Mouse (Mus musculus): ENCODE measurements around the gene Fem1a.

The Fem1a gene

DNA sequence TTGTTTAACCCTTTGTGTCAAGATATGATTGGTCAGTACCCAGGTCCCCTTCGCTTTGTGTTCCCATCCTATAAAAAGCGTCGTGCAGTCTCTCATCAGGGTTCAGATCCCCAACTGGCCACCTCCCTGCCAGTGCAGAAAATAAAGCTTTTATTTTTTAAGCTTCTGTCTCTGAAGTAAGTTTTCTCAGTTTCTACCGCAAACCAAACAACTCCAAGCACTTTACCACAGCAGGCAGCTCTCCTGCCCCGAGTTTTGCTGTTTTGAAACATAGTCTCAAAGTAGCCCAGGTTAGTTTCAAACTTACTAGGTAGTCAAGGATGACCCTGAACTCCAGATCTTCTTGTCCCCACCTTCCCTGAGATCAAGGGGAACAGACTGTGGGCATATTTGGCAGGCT lies 21.7 kb downstream of the Fem1a start:
- no peak for DNase-seq (ENCODE audit: low spot score in 2 of 2)

- DNase-seq (ENCODE audit: low spot score in 2 of 2) = no peak
Observed at GRCm38 (mm10) chr17:56279481-56280155, 23.0 kb downstream of the Fem1a start.

DNA sequence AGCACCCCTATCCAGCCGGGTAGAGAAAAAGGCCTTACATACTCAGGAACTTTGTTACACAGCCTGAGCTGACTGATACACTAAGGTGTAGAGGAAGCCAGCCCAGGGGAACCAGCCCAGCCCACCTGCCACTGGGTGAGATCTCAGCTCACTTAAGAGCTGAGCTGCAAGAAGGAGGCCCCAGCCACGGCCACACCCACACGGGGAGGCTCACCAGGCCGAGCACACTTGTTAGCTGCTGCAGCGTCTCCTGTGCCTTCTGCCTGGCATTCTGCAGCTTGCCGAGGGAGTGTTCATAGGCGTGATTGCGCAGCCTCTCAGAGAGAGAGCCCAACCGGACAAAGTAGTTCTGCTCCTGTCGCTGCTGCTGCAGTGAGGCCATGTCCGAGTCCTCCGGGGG lies 24.6 kb downstream of the Fem1a start:
- DNase-seq (ENCODE audit: low spot score in 2 of 2) = no peak

GRCm38 (mm10) chr17:56282802-56283201 lies 26.2 kb downstream of the Fem1a start:
- DNase-seq (ENCODE audit: low spot score in 2 of 2) = no peak

DNA sequence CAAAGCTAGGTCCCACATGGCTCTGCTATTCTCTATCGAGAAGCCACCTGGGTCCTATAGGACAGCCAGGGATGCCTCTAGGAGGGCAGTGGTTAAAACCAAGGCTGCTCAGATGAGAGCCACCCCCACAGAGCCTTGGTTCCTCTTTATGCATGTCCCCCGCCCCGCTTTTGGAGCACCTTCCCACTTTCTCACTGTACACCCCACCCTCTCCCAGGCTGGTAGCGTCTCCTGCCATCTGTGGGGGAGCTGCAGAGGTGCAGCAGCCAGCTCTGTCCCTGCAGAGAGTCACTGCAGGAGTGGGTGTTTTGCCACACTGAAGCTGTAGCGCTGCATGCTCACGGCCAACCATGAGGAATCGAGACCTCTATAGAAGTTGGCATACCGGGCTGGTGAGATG lies 26.7 kb downstream of the Fem1a start:
- DNase-seq (ENCODE audit: low spot score in 2 of 2) = no peak

- no peak for DNase-seq (ENCODE audit: low spot score in 2 of 2)
Observed at GRCm38 (mm10) chr17:56285995-56286394, 29.4 kb downstream of the Fem1a start.

GRCm38 (mm10) chr17:56287830-56288229 lies 31.2 kb downstream of the Fem1a start:
- DNase-seq (ENCODE audit: low spot score in 2 of 2) = no peak

DNA sequence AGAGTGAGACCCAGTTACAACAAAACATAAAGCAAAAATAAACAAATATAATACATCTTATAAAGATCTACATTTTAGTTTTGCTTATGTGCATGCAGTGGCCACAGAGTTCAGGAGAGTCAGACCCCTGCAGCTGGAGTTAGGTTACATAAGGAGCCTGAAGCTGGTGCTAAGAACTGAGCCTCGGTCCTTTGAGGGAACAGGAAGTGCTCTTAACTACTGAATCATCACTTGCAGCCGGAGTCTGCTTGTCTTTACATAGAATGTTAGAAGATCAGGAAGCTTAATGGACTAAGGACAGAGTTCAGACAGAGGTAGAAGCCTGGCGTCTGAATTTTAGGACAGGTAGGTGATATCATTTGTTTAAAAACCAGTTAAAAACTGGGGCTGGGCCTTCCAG lies 32.3 kb downstream of the Fem1a start:
- no peak for DNase-seq (ENCODE audit: low spot score in 2 of 2)

DNA sequence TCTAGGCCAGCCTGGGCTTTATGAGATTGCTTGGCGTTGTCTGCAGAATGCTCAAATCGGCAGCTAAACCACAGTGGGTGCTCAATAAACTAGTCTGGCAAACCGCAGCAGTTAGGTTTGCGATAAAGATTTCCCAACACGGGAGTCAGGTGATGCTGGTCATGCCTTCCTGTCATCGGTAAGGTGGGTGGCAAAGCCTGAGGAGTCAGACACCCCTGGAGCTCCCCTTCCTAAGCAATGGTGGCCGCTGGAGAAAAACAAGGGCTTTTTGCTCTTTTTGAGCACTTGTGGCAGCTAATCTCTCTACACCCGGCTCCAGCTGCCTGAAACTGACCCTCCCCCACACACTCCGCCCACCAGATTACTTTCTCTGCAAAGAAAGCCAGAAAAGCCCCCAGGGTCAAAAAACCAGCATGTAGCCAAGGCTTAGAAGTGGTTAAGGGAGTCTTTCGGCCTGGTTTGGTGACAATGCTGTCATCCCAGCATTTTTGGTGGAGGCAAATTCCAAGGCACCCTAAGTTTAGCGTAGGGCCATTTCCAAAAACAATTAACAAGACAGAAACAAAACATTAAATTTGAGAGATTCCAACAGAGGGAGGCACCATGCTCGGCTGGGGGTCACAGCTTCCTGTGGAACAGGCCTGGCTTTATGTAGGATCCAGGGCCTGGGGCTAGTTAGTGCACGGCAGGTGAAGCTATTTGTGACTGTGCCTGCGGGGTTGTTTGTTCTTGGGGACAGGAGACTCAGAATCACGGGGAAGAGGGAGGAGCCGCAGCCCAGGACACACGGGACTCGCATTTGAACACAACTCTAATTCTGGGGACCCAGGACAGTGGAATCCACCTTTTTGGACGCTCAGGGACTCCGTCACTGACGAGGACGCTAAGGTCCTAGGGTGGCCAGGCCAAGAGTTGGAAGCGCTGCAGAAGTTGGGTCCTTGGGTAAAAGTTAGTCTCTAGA lies 33.0 kb downstream of the Fem1a start:
- DNase-seq (ENCODE audit: low spot score in 2 of 2) = peak in 1 of 2 experiments; percentile 37

DNA sequence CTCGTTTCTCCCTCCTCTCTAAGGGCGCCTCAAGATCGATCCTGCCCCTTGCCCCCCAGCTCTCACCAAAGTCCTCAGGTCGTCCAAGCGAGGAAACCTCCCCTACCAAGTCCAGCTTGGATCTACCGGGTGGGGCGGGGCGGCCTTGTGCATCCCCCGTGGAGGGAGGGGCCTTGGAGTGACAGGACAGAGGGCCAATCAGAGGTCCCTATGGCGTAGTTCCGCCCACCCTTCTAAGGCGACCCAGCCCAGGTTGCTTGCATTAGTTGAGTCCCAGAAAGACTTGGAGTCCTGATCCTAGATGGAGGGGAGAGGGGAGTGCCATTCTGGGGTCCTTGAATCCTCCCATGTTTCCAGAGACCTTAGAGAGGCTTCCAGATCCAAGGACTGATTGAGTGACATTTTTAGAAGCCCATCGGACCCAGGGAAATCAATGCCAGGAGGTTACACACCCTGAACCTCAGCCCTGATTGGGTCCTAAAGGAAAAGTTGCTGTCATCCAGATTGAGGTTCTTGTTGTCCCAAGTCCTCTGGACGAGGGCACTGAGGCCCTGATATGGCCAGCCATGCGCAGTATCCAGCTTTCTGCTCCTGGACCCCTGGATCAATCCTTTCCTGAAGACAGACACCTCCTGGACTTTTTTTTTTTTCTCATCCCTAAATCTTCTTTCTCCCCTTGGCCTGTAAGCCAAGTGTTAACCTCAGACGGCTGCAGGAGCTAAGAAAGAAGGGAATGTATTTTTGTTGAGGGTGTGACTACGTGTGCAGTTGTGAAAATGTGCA lies 34.0 kb downstream of the Fem1a start:
- peak; percentile 88 to 90 for DNase-seq (ENCODE audit: low spot score in 2 of 2)

GRCm38 (mm10) chr17:56291171-56291511 lies 34.5 kb downstream of the Fem1a start:
- DNase-seq (ENCODE audit: low spot score in 2 of 2) = peak; percentile 88 to 92

- DNase-seq (ENCODE audit: low spot score in 2 of 2) = no peak
Observed at GRCm38 (mm10) chr17:56291826-56292475, 35.3 kb downstream of the Fem1a start.

DNA sequence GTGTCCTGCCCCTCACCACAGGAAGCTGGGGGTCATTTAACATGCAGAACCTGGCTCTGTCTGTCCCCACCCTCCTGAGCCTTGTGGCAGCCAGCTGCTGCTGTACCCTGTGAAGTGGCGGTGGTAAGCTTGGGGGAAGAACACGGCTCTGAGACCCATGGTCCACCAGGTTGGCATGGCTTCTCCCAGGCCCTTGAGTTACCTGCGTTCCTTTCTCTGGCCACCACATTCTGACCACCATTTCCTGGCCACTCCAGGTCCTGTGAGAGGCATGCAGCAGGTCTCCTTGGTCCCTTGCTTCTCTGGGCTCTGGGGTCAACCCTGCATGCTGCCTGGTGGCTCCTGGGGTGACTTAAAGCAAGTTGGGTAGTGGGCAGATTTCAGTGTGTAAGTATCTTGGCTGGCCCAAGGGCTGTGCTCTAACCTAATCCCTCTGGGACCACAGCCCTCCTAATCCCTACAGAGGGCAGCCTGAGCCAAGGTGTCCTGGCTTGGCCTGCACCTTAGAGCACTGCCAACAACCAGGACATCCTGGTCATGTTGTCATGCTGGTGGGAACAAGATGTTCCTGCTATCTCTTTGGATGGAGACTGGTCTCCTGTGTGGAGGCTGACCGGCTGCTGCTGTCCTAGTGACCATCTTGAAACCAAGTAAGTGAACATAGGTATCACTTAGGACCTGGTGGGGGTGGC lies 36.1 kb downstream of the Fem1a start, which contains the start of gene Plin3:
Gene Plin3, minus strand, starts transcription at position 343 of the 692 bp plus-strand sequence.
- DNase-seq (ENCODE audit: low spot score in 2 of 2) = no peak

- DNase-seq (ENCODE audit: low spot score in 2 of 2) = peak in 1 of 2 experiments; percentile 39
Observed at GRCm38 (mm10) chr17:56293291-56293690, 36.7 kb downstream of the Fem1a start.

- no peak for DNase-seq (ENCODE audit: low spot score in 2 of 2)
Observed at GRCm38 (mm10) chr17:56294241-56294640, 37.6 kb downstream of the Fem1a start.

- no peak for DNase-seq (ENCODE audit: low spot score in 2 of 2)
Observed at GRCm38 (mm10) chr17:56296201-56296600, 39.6 kb downstream of the Fem1a start.

- no peak for DNase-seq (ENCODE audit: low spot score in 2 of 2)
Observed at GRCm38 (mm10) chr17:56298238-56298637, 41.6 kb downstream of the Fem1a start.

- DNase-seq (ENCODE audit: low spot score in 2 of 2) = no peak
Observed at GRCm38 (mm10) chr17:56300186-56300585, 43.6 kb downstream of the Fem1a start, which contains the start of gene Arrdc5. Gene Arrdc5 (minus strand): TSS chr17:56300286.

- DNase-seq (ENCODE audit: low spot score in 2 of 2) = no peak
Observed at GRCm38 (mm10) chr17:56302363-56302996, 45.9 kb downstream of the Fem1a start.

- peak; percentile 78 to 86 for DNase-seq (ENCODE audit: low spot score in 2 of 2)
Observed at GRCm38 (mm10) chr17:56303160-56303846, 46.7 kb downstream of the Fem1a start, which contains the start of gene Uhrf1. Gene Uhrf1 (plus strand): TSS chr17:56303321.

All from spleen, postnatal 36 days (tissue).